Mouse (Mus musculus) layer of hippocampus, postnatal 10 days (tissue): Measurements from ENCODE around the gene Zfp91. TPM values are rescaled to one million over a fixed set of nuclear protein-coding genes. Genes with fewer than 3 reads are reported as not detected.

Experiments
- total RNA-seq, 2 experiments: library from RNA; stranded (reverse); gene quantifications; 2 replicates each; pipeline ENCODE4 v1.2.3; 2021

The Zfp91 gene
- total RNA-seq, 2 experiments from 2014 or later: 78.6 to 82.9 TPM

Other genes starting within 250 kb of the Zfp91 start
- gene Gm4952, start 196.2 kb downstream of the Zfp91 start, total RNA-seq: under 1 TPM; 0.29 to 0.30 TPM
- gene Glyat, start 162.8 kb downstream of the Zfp91 start, total RNA-seq: under 1 TPM in 1 of 2 experiments, not detected in 1; 0.23 TPM
- not detected for gene Olfr1442, start 125.7 kb downstream of the Zfp91 start, total RNA-seq
- not detected for gene Olfr1443, start 118.0 kb downstream of the Zfp91 start, total RNA-seq
- not detected for gene Keg1, start 100.3 kb downstream of the Zfp91 start, total RNA-seq
- gene Cntf, start 30.5 kb downstream of the Zfp91 start, total RNA-seq: 1 to 10 TPM; 3.1 to 3.2 TPM
- gene Lpxn, start 67 bp upstream of the Zfp91 start, total RNA-seq: 1 to 10 TPM in 1 of 2 experiments, under 1 TPM in 1; 0.96 to 1.3 TPM
- not detected for gene Gm5244, start 50.6 kb upstream of the Zfp91 start, total RNA-seq
- gene Olfr1444, start 61.2 kb upstream of the Zfp91 start, total RNA-seq: not detected
- not detected for gene Olfr1445, start 87.7 kb upstream of the Zfp91 start, total RNA-seq
- gene Olfr1446, start 97.4 kb upstream of the Zfp91 start, total RNA-seq: not detected
- gene Olfr1447, start 107.6 kb upstream of the Zfp91 start, total RNA-seq: not detected
- gene Olfr1448, start 128.3 kb upstream of the Zfp91 start, total RNA-seq: not detected
- gene Olfr1449, start 134.7 kb upstream of the Zfp91 start, total RNA-seq: not detected
- gene Olfr1450, start 154.1 kb upstream of the Zfp91 start, total RNA-seq: not detected
- gene Olfr1451, start 198.9 kb upstream of the Zfp91 start, total RNA-seq: not detected
- not detected for gene Olfr1453, start 232.2 kb upstream of the Zfp91 start, total RNA-seq